Mouse (Mus musculus): ENCODE data around the gene Mettl7a1. TPM values are rescaled to one million over a fixed set of nuclear protein-coding genes. Genes with fewer than 3 reads are reported as not detected.

Gene Mettl7a1
- polyA plus RNA-seq (2012; rRNA removed), result 12.4 and 13.8 TPM in 2 replicates

GRCm38 (mm10) chr15:100304019-100304991 lies at the start of gene Mettl7a1:
TSS of gene Mettl7a1 (plus strand) at chr15:100304140.

GRCm38 (mm10) chr15:100280626-100281025 lies 23.3 kb upstream of the Mettl7a1 start, which contains the start of gene Tmprss12:
TSS of gene Tmprss12 (plus strand) at chr15:100280837.

GRCm38 (mm10) chr15:100334629-100335028 lies 30.7 kb downstream of the Mettl7a1 start, which contains the start of gene Mettl7a3:
TSS of gene Mettl7a3 (plus strand) at chr15:100334929.

GRCm38 (mm10) chr15:100352711-100353250 lies 48.8 kb downstream of the Mettl7a1 start, which contains the start of the genes Methig1 and Mettl7a2:
TSS of gene Methig1 (plus strand) at chr15:100353149.
TSS of gene Mettl7a2 (plus strand) at chr15:100353200.

GRCm38 (mm10) chr15:100364242-100364641 lies 60.3 kb downstream of the Mettl7a1 start, which contains the start of gene Higd1c:
TSS of gene Higd1c (plus strand) at chr15:100364542.

Other genes with a start within 250 kb of the Mettl7a1 start
- gene Atf1, start 76.3 kb upstream of the Mettl7a1 start, polyA plus RNA-seq (2012; rRNA removed), result 17.9 and 18.9 TPM in 2 replicates
- not detected in 2 replicates for gene Tmprss12, start 23.3 kb upstream of the Mettl7a1 start, polyA plus RNA-seq (2012; rRNA removed)
- gene Mettl7a3, start 30.8 kb downstream of the Mettl7a1 start, polyA plus RNA-seq (2012; rRNA removed), result 0.11 and 0.30 TPM in 2 replicates
- gene Methig1, start 49.0 kb downstream of the Mettl7a1 start, polyA plus RNA-seq (2012; rRNA removed), result 0.08 TPM in 1 of 2 replicates, not detected in the other
- not detected in 2 replicates for gene Mettl7a2, start 49.1 kb downstream of the Mettl7a1 start, polyA plus RNA-seq (2012; rRNA removed)
- not detected in 2 replicates for gene Higd1c, start 60.4 kb downstream of the Mettl7a1 start, polyA plus RNA-seq (2012; rRNA removed)
- gene Gm5475, start 118.0 kb downstream of the Mettl7a1 start, polyA plus RNA-seq (2012; rRNA removed), result 0.02 and 0.04 TPM in 2 replicates
- 36.7 and 39.2 TPM in 2 replicates for gene Slc11a2, start 120.9 kb downstream of the Mettl7a1 start, polyA plus RNA-seq (2012; rRNA removed)
- gene Letmd1, start 164.9 kb downstream of the Mettl7a1 start, polyA plus RNA-seq (2012; rRNA removed), result 78.1 and 78.7 TPM in 2 replicates
- 30.1 and 33.6 TPM in 2 replicates for gene Csrnp2, start 191.3 kb downstream of the Mettl7a1 start, polyA plus RNA-seq (2012; rRNA removed)
- gene Tfcp2, start 247.9 kb downstream of the Mettl7a1 start, polyA plus RNA-seq (2012; rRNA removed), result 29.9 and 31.3 TPM in 2 replicates